Comparison of ENCODE assay signal across 7 mouse cellular contexts in genomic region chr9:108577934-108578544, GRCm38 (mm10). TPM values are rescaled to one million over a fixed set of nuclear protein-coding genes. Genes with fewer than 3 reads are reported as not detected.
DNase-seq lines count a peak whose midpoint lies in the region; ATAC-seq and TF ChIP-seq lines count a peak whose summit lies in the region.

No protein-coding gene starts in this region.

- H3K79me2 ChIP-seq in heart, adult 2 months (replicated peaks; ENCODE audit: control insufficient read depth, insufficient read depth, low read length) = no peaks in the 10 kb centered on the region; the same call in 1 of the 2 replicates

- H3K27me3 ChIP-seq in heart, adult 2 months (ENCODE audit: control insufficient read depth, insufficient read depth, low read length) = no peaks in the 10 kb centered on the region
- H3K27me3 ChIP-seq in kidney, embryonic 16.5 days (ENCODE audit: insufficient read depth, low read length) = no peaks in the 10 kb centered on the region
- H3K27me3 ChIP-seq in thymus, adult 2 months (ENCODE audit: control insufficient read depth, insufficient read depth, low read length) = no peaks in the 10 kb centered on the region

- no peak for TF ChIP-seq POLR2A in heart, adult 2 months (IDR thresholded peaks at IDR 0.05; ENCODE audit: insufficient read depth, low read depth, low read length)
- no peak for TF ChIP-seq POLR2A in thymus, adult 2 months (IDR thresholded peaks at IDR 0.05; ENCODE audit: control insufficient read depth, extremely low read depth, insufficient read depth, low read length, poor library complexity)

- peak; percentile 62 for DNase-seq in CD4-positive helper T cell, adult 2 months (ENCODE audit: low read depth, low spot score)
- DNase-seq in MN1 (ENCODE audit: low spot score) = peak; percentile 62
- DNase-seq in cerebellum, postnatal 36 days = peak; percentile 40 to 53
- peak; percentile 44 to 54 for DNase-seq in heart, adult 2 months
- peak; percentile 72 for DNase-seq in lung, postnatal 36 days
- DNase-seq in thymus, adult 2 months = peak; percentile 45

- H3K36me3 ChIP-seq in heart, adult 2 months (ENCODE audit: control insufficient read depth, insufficient read depth, low read length) = no peaks in the 10 kb centered on the region
- H3K36me3 ChIP-seq in kidney, embryonic 16.5 days (ENCODE audit: insufficient read depth, low read length) = peaks cover 18% of the 10 kb centered on the region; the same call in 1 of the 2 replicates
- peaks cover 5% of the 10 kb centered on the region; the same call in 1 of the 2 replicates for H3K36me3 ChIP-seq in thymus, adult 2 months (ENCODE audit: control insufficient read depth, insufficient read depth, low read length)

- peak overlapping the region; percentile 66 for H3K4me3 ChIP-seq in heart, adult 2 months
- H3K4me3 ChIP-seq in kidney, embryonic 16.5 days (ENCODE audit: low read length) = peak overlapping the region; percentile 81
- peak overlapping the region; percentile 63 for H3K4me3 ChIP-seq in thymus, adult 2 months (ENCODE audit: control insufficient read depth, insufficient read depth, low read length)

- peak overlapping the region; percentile 87 for H3K4me2 ChIP-seq in kidney, embryonic 16.5 days (replicated peaks; ENCODE audit: low read depth, low read length)

- no peak for TF ChIP-seq EP300 in heart, adult 2 months (IDR thresholded peaks at IDR 0.05; ENCODE audit: insufficient read depth, low read depth, low read length)

- ATAC-seq in kidney, embryonic 16.5 days (ENCODE audit: low FRiP score, low TSS enrichment) = no peak; the same call in 1 of the 2 replicates

- peaks cover 7% of the 10 kb centered on the region for H3K4me1 ChIP-seq in heart, adult 2 months (ENCODE audit: control insufficient read depth, insufficient read depth, low read length)
- peaks cover 24% of the 10 kb centered on the region for H3K4me1 ChIP-seq in kidney, embryonic 16.5 days (ENCODE audit: insufficient read depth, low read length)
- H3K4me1 ChIP-seq in thymus, adult 2 months (replicated peaks; ENCODE audit: control insufficient read depth, insufficient read depth, low read length) = peaks cover 19% of the 10 kb centered on the region

- peak overlapping the region; percentile 85 for H3K27ac ChIP-seq in heart, adult 2 months
- H3K27ac ChIP-seq in kidney, embryonic 16.5 days (ENCODE audit: low read length) = peak overlapping the region; percentile 94
- peak overlapping the region; percentile 17; the same call in 1 of the 2 replicates for H3K27ac ChIP-seq in thymus, adult 2 months (ENCODE audit: control insufficient read depth, insufficient read depth, low read length)

- H3K9ac ChIP-seq in heart, adult 2 months (ENCODE audit: low read depth, low read length) = peak overlapping the region; percentile 90
- peak overlapping the region; percentile 96 for H3K9ac ChIP-seq in kidney, embryonic 16.5 days (replicated peaks; ENCODE audit: low read length)

- under 1% methylated on average over 24 of the region's 24 CpGs for WGBS in heart, adult 2 months
- 0% methylated on average over 23 of the region's 24 CpGs for WGBS in kidney, embryonic 16.5 days
- 2% methylated on average over 24 of the region's 24 CpGs for WGBS in thymus, adult 2 months

- H3K9me3 ChIP-seq in kidney, embryonic 16.5 days (ENCODE audit: low read length) = no peaks in the 10 kb centered on the region

- intact Hi-C loops in heart, adult 2 months (cut with DNase I) = loop anchor here (5.0 kb wide), 1 partner anchor 69 kb away; the partner anchor contains the start of gene Arih2

- TF ChIP-seq CTCF in heart, adult 2 months (IDR thresholded peaks at IDR 0.05) = no peak
- no peak for TF ChIP-seq CTCF in thymus, adult 2 months (IDR thresholded peaks at IDR 0.05; ENCODE audit: borderline replicate concordance, control insufficient read depth, extremely low read depth, insufficient read depth, low read length, poor library complexity)

RNA-seq across cellular contexts. Expression of gene Wdr6, which starts 0.5 kb away (rescaled TPM):
- 10 to 100 TPM; 13.3 to 17.2 TPM for total RNA-seq in heart, adult 2 months (2021)
- 16.5 and 21.9 TPM in 2 replicates for polyA plus RNA-seq in heart, adult 2 months (2012; rRNA removed)
- polyA plus RNA-seq in kidney, embryonic 16.5 days (2015; fragmentation: Nextera tagmentation; extraction: Ambion mirVana) = 148 and 150 TPM in 2 replicates
- polyA plus RNA-seq in thymus, adult 2 months (2012; rRNA removed) = 106 and 112 TPM in 2 replicates

RNA-seq across cellular contexts. Expression of gene Dalrd3, which starts 8.4 kb away (rescaled TPM):
- 10 to 100 TPM; 22.8 to 25.6 TPM for total RNA-seq in heart, adult 2 months (2021)
- polyA plus RNA-seq in heart, adult 2 months (2012; rRNA removed) = 79.2 and 81.5 TPM in 2 replicates
- 200 TPM in 2 replicates for polyA plus RNA-seq in kidney, embryonic 16.5 days (2015; fragmentation: Nextera tagmentation; extraction: Ambion mirVana)
- polyA plus RNA-seq in thymus, adult 2 months (2012; rRNA removed) = 418 and 504 TPM in 2 replicates

RNA-seq across cellular contexts. Expression of gene Ndufaf3, which starts 10.8 kb away (rescaled TPM):
- 10 to 100 TPM; 61.9 to 88.1 TPM for total RNA-seq in heart, adult 2 months (2021)
- polyA plus RNA-seq in heart, adult 2 months (2012; rRNA removed) = 60.7 and 69.1 TPM in 2 replicates
- 47.6 and 48.6 TPM in 2 replicates for polyA plus RNA-seq in kidney, embryonic 16.5 days (2015; fragmentation: Nextera tagmentation; extraction: Ambion mirVana)
- 65.5 and 74.2 TPM in 2 replicates for polyA plus RNA-seq in thymus, adult 2 months (2012; rRNA removed)

RNA-seq across cellular contexts. Expression of gene Impdh2, which starts 18.0 kb away (rescaled TPM):
- total RNA-seq in heart, adult 2 months (2021) = 10 to 100 TPM; 47.8 to 51.2 TPM
- polyA plus RNA-seq in heart, adult 2 months (2012; rRNA removed) = 55.5 and 65.0 TPM in 2 replicates
- 188 and 198 TPM in 2 replicates for polyA plus RNA-seq in kidney, embryonic 16.5 days (2015; fragmentation: Nextera tagmentation; extraction: Ambion mirVana)
- 160 and 200 TPM in 2 replicates for polyA plus RNA-seq in thymus, adult 2 months (2012; rRNA removed)

RNA-seq across cellular contexts. Expression of gene P4htm, which starts 19.4 kb away (rescaled TPM):
- total RNA-seq in heart, adult 2 months (2021) = 10 to 100 TPM; 14.2 to 15.3 TPM
- 21.0 and 25.2 TPM in 2 replicates for polyA plus RNA-seq in heart, adult 2 months (2012; rRNA removed)
- polyA plus RNA-seq in kidney, embryonic 16.5 days (2015; fragmentation: Nextera tagmentation; extraction: Ambion mirVana) = 10.8 and 11.0 TPM in 2 replicates
- polyA plus RNA-seq in thymus, adult 2 months (2012; rRNA removed) = 6.6 and 10.5 TPM in 2 replicates

Comparison
In these comparisons a context has a peak if more than half of its experiments do, and no peak if none do; other contexts are left out.
1. H3K27ac ChIP-seq: peak in every context shown above with its lines; median percentile 94 in kidney, embryonic 16.5 days; 85 in heart, adult 2 months; 17 in thymus, adult 2 months.